Mouse (Mus musculus): ENCODE results near the gene Amer3. TPM values are rescaled to one million over a fixed set of nuclear protein-coding genes. Genes with fewer than 3 reads are reported as not detected.
A peak's percentile ranks its signal among the peaks of the same experiment; 100 is the strongest.
"Not testable (repeated sequence)": the region's sequence is repeated elsewhere in the genome, so short reads cannot be mapped to it uniquely, and the experiment has no call there.

Gene Amer3
- total RNA-seq, 2 experiments from 2014 or later, result 24.9 to 28.5 TPM

GRCm38 (mm10) chr1:34587298-34588096 is 8.0 kb downstream of the Amer3 start:
- intact Hi-C loops (cut with DNase I), result no loop called here
- DNase-seq (ENCODE audit: low spot score in 2 of 2), result no peak

- intact Hi-C loops (cut with DNase I), result loop anchor here (5.0 to 10.0 kb wide), 2 partner anchors 88 to 115 kb away; no protein-coding TSS in a partner anchor
- no peak for DNase-seq (ENCODE audit: low spot score in 2 of 2)
Measured at GRCm38 (mm10) chr1:34600000-34600399, 20.5 kb downstream of the Amer3 start.

GRCm38 (mm10) chr1:34601323-34602047 is 22.0 kb downstream of the Amer3 start:
- DNase-seq (ENCODE audit: low spot score in 2 of 2), result no peak
- intact Hi-C loops (cut with DNase I), result loop anchor here (5.0 to 10.0 kb wide), 2 partner anchors 89 to 117 kb away; no protein-coding TSS in a partner anchor

- DNase-seq (ENCODE audit: low spot score in 2 of 2), result peak; percentile 54 to 59
- intact Hi-C loops (cut with DNase I), result loop anchor here (5.0 to 10.0 kb wide), 2 partner anchors 90 to 118 kb away; no protein-coding TSS in a partner anchor
Measured at GRCm38 (mm10) chr1:34602363-34602762, 22.9 kb downstream of the Amer3 start.

- intact Hi-C loops (cut with DNase I), result no loop called here
- DNase-seq (ENCODE audit: low spot score in 2 of 2), result no peak
Measured at GRCm38 (mm10) chr1:34613801-34614200, 34.3 kb downstream of the Amer3 start.

- intact Hi-C loops (cut with DNase I); DNase-seq (ENCODE audit: low spot score in 2 of 2): not testable (repeated sequence)
Measured at GRCm38 (mm10) chr1:34620116-34620515, 40.7 kb downstream of the Amer3 start.

GRCm38 (mm10) chr1:34620761-34621160 is 41.3 kb downstream of the Amer3 start:
- DNase-seq (ENCODE audit: low spot score in 2 of 2); intact Hi-C loops (cut with DNase I): not testable (repeated sequence)

GRCm38 (mm10) chr1:34635711-34636110 is 56.3 kb downstream of the Amer3 start:
- intact Hi-C loops (cut with DNase I), result no loop called here
- no peak for DNase-seq (ENCODE audit: low spot score in 2 of 2)

Other genes starting within 250 kb of the Amer3 start
- 10 to 100 TPM; 15.2 to 16.5 TPM for gene Ccdc115, start 140.0 kb upstream of the Amer3 start, total RNA-seq (2021)
- 10 to 100 TPM; 29.7 to 35.1 TPM for gene Imp4, start 139.8 kb upstream of the Amer3 start, total RNA-seq (2021)
- gene Ptpn18, start 119.9 kb upstream of the Amer3 start, total RNA-seq (2021), result 1 to 10 TPM; 3.5 to 6.1 TPM
- not detected for gene Prss39, start 81.2 kb upstream of the Amer3 start, total RNA-seq (2021)
- not detected for gene Cfc1, start 44.0 kb upstream of the Amer3 start, total RNA-seq (2021)
- gene Prss40, start 18.7 kb upstream of the Amer3 start, total RNA-seq (2021), result not detected

Data from left cerebral cortex, postnatal 36 days (tissue).